Mouse (Mus musculus) frontal cortex, adult (tissue): ENCODE measurements at regions not wholly inside any gene's neighbourhood (a gene's known extent, or its start where the extent isn't known, plus 50 kb on each side); places are given as distances from the start of the nearest gene placed in this dataset.

Source experiments
- ATAC-seq: cut with Nextera tagmentation; 2 replicates; pipeline ENCODE4 v1.9.2; 2017; ENCODE audit warnings: mild to moderate bottlenecking, moderate library complexity, mixed read lengths; ENCODE audit not compliant: low TSS enrichment

- ATAC-seq = no peak
Observed at GRCm38 (mm10) chr2:124948263-124948781, 119.6 kb upstream of the Slc24a5 start.

- no peak for ATAC-seq
Observed at GRCm38 (mm10) chr2:124948812-124949211, 119.1 kb upstream of the Slc24a5 start.

- ATAC-seq = no peak
Observed at GRCm38 (mm10) chr2:124952212-124952611, 115.7 kb upstream of the Slc24a5 start.

- ATAC-seq = no peak
Observed at GRCm38 (mm10) chr2:124953015-124953414, 114.9 kb upstream of the Slc24a5 start.

- no peak for ATAC-seq
Observed at GRCm38 (mm10) chr2:124955843-124956242, 112.1 kb upstream of the Slc24a5 start.

- no peak for ATAC-seq
Observed at GRCm38 (mm10) chr2:124959431-124959830, 108.5 kb upstream of the Slc24a5 start.

- no peak for ATAC-seq
Observed at GRCm38 (mm10) chr2:124971826-124972749, 95.8 kb upstream of the Slc24a5 start.

GRCm38 (mm10) chr2:124975106-124975505 is 92.8 kb upstream of the Slc24a5 start:
- ATAC-seq = peak; percentile 38; the same call in 1 of the 2 replicates

GRCm38 (mm10) chr2:124990976-124991375 is 76.9 kb upstream of the Slc24a5 start:
- peak; percentile 76 for ATAC-seq

- ATAC-seq = peak; percentile 88
Observed at GRCm38 (mm10) chr2:125015007-125015406, 52.9 kb upstream of the Slc24a5 start.

- no peak for ATAC-seq
Observed at GRCm38 (mm10) chr2:125016946-125017345, 51.0 kb upstream of the Slc24a5 start.
